Comparison of ENCODE assay signal across 18 mouse cellular contexts in genomic region chr2:33329622-33330021, GRCm38 (mm10).
"Had no signal": no experiment of that assay in that cellular context is flagged by ENCODE, and none has a peak within 500 bp of the region (broad histone marks: within the 10 kb centered on the region; RNA-seq: fewer than 3 reads in every experiment).

No protein-coding gene starts in this region.

- H3K4me1 ChIP-seq: hindbrain, embryonic 12.5 days; intestine, embryonic 15.5 days; kidney, embryonic 15.5 days; limb, embryonic 13.5 days; limb, embryonic 15.5 days had no signal

- H3K4me2 ChIP-seq: heart, embryonic 11.5 days; heart, embryonic 13.5 days; heart, embryonic 15.5 days; hindbrain, embryonic 12.5 days; hindbrain, embryonic 14.5 days; intestine, embryonic 15.5 days; kidney, embryonic 15.5 days; limb, embryonic 13.5 days; limb, embryonic 15.5 days; liver, embryonic 12.5 days had no signal

- H3K4me3 ChIP-seq: heart, adult 2 months; heart, embryonic 13.5 days; heart, embryonic 15.5 days; hindbrain, embryonic 12.5 days; intestine, embryonic 15.5 days; kidney, embryonic 15.5 days; limb, embryonic 13.5 days; limb, embryonic 15.5 days; liver, embryonic 12.5 days had no signal

- H3K27me3 ChIP-seq: heart, embryonic 13.5 days; heart, embryonic 15.5 days; hindbrain, embryonic 12.5 days; intestine, embryonic 15.5 days; kidney, embryonic 15.5 days; limb, embryonic 13.5 days; limb, embryonic 15.5 days; liver, embryonic 12.5 days had no signal

- H3K36me3 ChIP-seq: heart, embryonic 15.5 days; intestine, embryonic 15.5 days; limb, embryonic 15.5 days; liver, embryonic 12.5 days had no signal

- H3K27ac ChIP-seq: heart, adult 2 months; heart, embryonic 13.5 days; heart, embryonic 15.5 days; hindbrain, embryonic 12.5 days; hindbrain, embryonic 14.5 days; intestine, embryonic 15.5 days; kidney, embryonic 15.5 days; kidney, postnatal 0 days; limb, embryonic 13.5 days; limb, embryonic 15.5 days; liver, embryonic 12.5 days; liver, embryonic 14.5 days had no signal

- DNase-seq: gastrocnemius, postnatal 36 days; heart, postnatal 36 days; layer of hippocampus, adult 9-11 months; layer of hippocampus, postnatal 36 days had no signal

- H3K9me3 ChIP-seq: heart, embryonic 15.5 days; hindbrain, embryonic 12.5 days; intestine, embryonic 15.5 days; kidney, embryonic 15.5 days; limb, embryonic 13.5 days; limb, embryonic 15.5 days; liver, embryonic 12.5 days had no signal

- H3K9ac ChIP-seq: heart, embryonic 13.5 days; heart, embryonic 15.5 days; hindbrain, embryonic 12.5 days; hindbrain, embryonic 14.5 days; intestine, embryonic 15.5 days; kidney, embryonic 15.5 days; limb, embryonic 13.5 days; limb, embryonic 15.5 days; liver, embryonic 12.5 days; liver, embryonic 14.5 days had no signal

- ATAC-seq: hindbrain, embryonic 16.5 days had no signal
